Mouse (Mus musculus) neural tube, embryonic 12.5 days (tissue): ENCODE results near the gene Paqr4. TPM values are rescaled to one million over a fixed set of nuclear protein-coding genes. Genes with fewer than 3 reads are reported as not detected.
A peak's percentile ranks its signal among the peaks of the same experiment; 100 is the strongest.

Experiments
- ATAC-seq: fragments of 200-750 bp; cut with Nextera tagmentation; 2 replicates; pipeline ENCODE4 v1.8.0; 2017; ENCODE audit warnings: low read depth, mild to moderate bottlenecking, moderate TSS enrichment, moderate library complexity; ENCODE audit not compliant: low FRiP score
- H3K27ac ChIP-seq: fragments of 300-500 bp; sonication (generic); 2 replicates; pipeline ENCODE4 v1.5.1; 2016
- H3K27me3 ChIP-seq: fragments of 300-500 bp; sonication (generic); replicated peaks from 2 replicates; pipeline ENCODE4 v1.6.1; 2016; ENCODE audit warnings: mild to moderate bottlenecking
- H3K36me3 ChIP-seq: fragments of 300-500 bp; sonication (generic); 2 replicates; pipeline ENCODE4 v1.6.1; 2016; ENCODE audit warnings: mild to moderate bottlenecking
- H3K4me1 ChIP-seq: fragments of 300-500 bp; sonication (generic); 2 replicates; pipeline ENCODE4 v1.6.1; 2016
- H3K4me2 ChIP-seq: fragments of 300-500 bp; sonication (generic); replicated peaks from 2 replicates; pipeline ENCODE4 v1.6.1; 2016; ENCODE audit warnings: mild to moderate bottlenecking
- H3K4me3 ChIP-seq: fragments of 300-500 bp; sonication (generic); 2 replicates; pipeline ENCODE4 v1.5.1; 2016
- H3K9ac ChIP-seq: fragments of 300-500 bp; sonication (generic); 2 replicates; pipeline ENCODE4 v1.6.1; 2016; ENCODE audit warnings: mild to moderate bottlenecking
- H3K9me3 ChIP-seq: fragments of 300-500 bp; sonication (generic); 2 replicates; pipeline ENCODE4 v1.6.1; 2016; ENCODE audit warnings: mild to moderate bottlenecking
- WGBS: fragments of 180-500 bp; shearing (Covaris S2); methylation state at CpG from one replicate; pipeline ENCODE4 v1.1.7; 2016; 5-methylcytosine and 5-hydroxymethylcytosine counted together
- polyA plus RNA-seq: library from polyadenylated mRNA; unstranded; fragments of >200 nt; fragmentation: Nextera tagmentation; extraction: Ambion mirVana; gene quantifications from 2 replicates; pipeline ENCODE4 v1.2.1, GENCODE M21; 2016

The Paqr4 gene
- polyA plus RNA-seq, 1 experiment from 2014 or later: 41.7 TPM

DNA sequence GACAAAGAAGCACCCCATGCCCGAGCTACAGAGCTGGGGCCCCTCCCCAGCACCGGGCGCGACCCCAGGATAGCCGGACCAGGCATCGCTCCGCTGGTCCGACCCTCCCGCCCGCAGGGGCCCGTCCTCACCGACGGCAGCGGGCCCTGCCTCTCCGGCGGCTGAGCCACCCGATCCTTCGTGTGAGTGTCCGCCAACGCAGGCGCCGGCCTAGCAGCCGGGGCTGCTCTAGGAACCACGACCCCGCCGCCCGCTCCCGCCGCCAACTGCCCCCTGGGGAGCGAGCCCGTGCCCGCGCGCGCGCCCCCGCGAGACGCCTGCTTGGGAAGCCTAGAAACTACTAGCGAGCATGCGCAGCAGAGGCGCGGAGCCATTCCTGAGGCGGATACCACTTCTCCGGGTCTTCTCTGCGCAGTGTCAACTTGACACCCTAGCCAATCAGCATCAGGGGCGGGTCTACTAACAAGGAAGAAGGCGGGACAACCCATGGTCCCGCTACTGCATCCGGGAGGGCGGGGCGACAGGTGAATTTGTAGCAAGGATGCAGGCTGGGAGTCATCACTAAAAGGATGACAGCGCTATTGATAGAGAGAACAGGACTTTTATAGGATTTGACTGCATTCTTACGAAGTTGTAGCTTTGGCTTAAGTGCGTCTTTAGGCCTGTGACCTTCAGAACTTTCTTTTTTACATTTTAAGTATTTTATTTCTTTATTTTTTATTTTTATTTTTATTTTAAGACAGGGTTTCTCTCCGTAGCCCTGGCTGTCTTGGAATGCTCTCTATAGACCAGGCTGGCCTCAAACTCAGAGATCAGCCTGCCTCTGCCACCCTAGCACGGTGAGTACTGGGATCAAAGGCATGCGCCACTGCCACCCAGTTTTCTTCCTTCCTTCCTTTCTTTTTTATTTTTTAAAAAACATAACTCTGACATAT lies 30.9 kb upstream of the Paqr4 start, which contains the start of gene Flywch1:
Gene Flywch1, minus strand, starts transcription at position 319 of the 935 bp plus-strand sequence.
- Histone ChIP-seq H3K27me3 (no peaks in the 10 kb centered on the region), H3K4me1 (peaks cover 10% of the 10 kb centered on the region), H3K27ac (peak within 1 kb of the TSS; percentile 79; the same call in 1 of the 2 replicates), H3K36me3 (peaks cover 18% of the 10 kb centered on the region), H3K9ac (peak within 1 kb of the TSS; percentile 95), H3K4me3 (peak within 1 kb of the TSS; percentile 84), H3K9me3 (no peaks in the 10 kb centered on the region), H3K4me2 (peak within 1 kb of the TSS; percentile 68)
- whole genome bisulfite sequencing: 4% methylated on average over 47 of the region's 58 CpGs
- peak; percentile 98 for ATAC-seq

DNA sequence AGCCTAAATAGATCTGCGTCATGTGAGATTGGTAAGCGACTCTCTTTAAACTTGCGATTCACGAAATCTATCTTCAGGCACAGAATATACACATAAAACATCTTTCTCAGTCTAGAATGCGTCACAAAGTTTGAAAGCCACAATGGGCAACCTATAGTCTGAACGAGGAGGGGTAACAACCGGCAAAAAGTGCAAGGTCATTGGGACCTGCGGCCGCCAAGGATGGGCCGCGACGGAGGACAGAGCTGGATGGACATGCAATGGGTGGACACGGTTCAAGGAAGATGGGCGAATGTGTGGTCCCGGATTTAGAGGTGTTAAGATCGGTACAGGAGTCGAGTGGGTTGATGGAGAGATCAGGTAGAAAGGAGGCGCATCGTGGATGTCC lies 30.2 kb upstream of the Paqr4 start:
- Histone ChIP-seq H3K4me1 (peaks cover 10% of the 10 kb centered on the region), H3K4me2 (peak overlapping the region; percentile 68), H3K36me3 (peaks cover 12% of the 10 kb centered on the region), H3K9ac (peak overlapping the region; percentile 95), H3K9me3 (no peaks in the 10 kb centered on the region), H3K4me3 (peak overlapping the region; percentile 84), H3K27ac (peak overlapping the region; percentile 79; the same call in 1 of the 2 replicates), H3K27me3 (no peaks in the 10 kb centered on the region)
- ATAC-seq: no peak; the same call in 1 of the 2 replicates
- under 1% methylated on average over 19 of the region's 19 CpGs for WGBS

DNA sequence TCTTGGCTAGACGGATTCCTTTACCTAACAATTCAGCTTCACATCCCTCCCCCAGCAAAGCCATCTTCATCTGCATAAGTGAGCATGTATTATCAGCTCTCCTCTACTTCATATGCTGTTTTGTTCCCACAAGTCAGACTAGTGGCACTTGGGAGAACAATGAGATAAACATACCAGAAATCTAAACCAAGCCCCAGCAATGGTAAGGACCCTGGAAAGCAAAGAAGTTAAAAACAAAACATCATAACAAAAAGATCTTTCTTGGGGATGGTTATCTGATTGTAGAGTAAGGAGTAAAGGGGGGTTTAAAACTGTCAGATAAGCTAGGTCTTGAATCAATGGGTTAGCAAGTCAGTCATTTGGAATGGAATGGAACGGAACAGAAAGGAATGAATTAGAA lies 29.8 kb upstream of the Paqr4 start:
- ATAC-seq: no peak
- no peak overlapping the region for H3K27ac ChIP-seq
- no peaks in the 10 kb centered on the region for H3K9me3 ChIP-seq
- H3K9ac ChIP-seq: peak overlapping the region; percentile 95
- peak overlapping the region; percentile 68 for H3K4me2 ChIP-seq
- H3K4me3 ChIP-seq: peak overlapping the region; percentile 84
- H3K27me3 ChIP-seq: no peaks in the 10 kb centered on the region
- H3K36me3 ChIP-seq: peaks cover 12% of the 10 kb centered on the region
- peaks cover 10% of the 10 kb centered on the region for H3K4me1 ChIP-seq
- 8% methylated on average over 2 of the region's 2 CpGs for WGBS

DNA sequence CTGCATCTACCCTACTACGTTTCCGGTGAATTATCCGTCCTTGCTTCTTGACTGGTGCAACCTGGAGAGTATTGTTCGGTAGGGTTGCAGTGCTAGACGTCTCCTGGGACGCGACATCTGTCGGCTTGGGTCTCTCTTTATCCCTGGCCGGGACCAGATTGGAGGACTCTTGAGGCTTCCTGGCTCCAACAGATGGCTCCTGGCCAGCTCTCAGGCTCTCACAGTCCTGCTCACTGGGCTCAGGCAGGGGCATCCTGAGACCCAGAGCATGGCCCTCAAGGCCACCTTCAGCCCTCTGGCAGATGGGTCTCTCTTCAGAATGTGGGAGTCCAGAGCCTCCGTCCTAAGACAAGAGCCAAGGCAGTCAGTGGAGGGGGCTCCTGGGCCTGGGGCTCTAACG lies 22.3 kb upstream of the Paqr4 start:
- Histone ChIP-seq H3K27me3 (no peaks in the 10 kb centered on the region), H3K4me3 (no peak overlapping the region), H3K4me2 (no peak overlapping the region), H3K27ac (no peak overlapping the region), H3K36me3 (peaks cover 59% of the 10 kb centered on the region), H3K4me1 (no peaks in the 10 kb centered on the region), H3K9ac (no peak overlapping the region), H3K9me3 (no peaks in the 10 kb centered on the region)
- 89% methylated on average over 11 of the region's 11 CpGs for WGBS
- no peak for ATAC-seq

DNA sequence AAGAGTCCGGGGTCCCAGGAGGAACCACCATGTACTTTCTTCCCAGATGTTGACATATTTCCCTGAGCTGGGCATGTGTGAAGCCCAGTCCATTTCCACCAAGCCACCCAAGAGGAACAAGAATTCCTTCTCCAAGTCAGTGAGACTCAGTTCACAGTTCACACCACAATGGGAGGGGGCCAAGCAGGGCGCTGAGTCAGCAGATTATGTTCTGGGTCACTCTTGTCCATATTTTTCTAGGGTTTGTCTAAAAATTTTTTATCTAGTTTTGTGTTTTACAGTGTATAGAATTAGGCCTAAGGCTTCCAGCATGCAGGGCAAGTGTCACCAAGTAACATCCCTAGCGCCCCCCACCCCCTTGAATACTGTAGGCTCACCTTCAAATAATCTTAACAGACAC lies 20.5 kb upstream of the Paqr4 start:
- Histone ChIP-seq H3K27ac (no peak overlapping the region), H3K27me3 (no peaks in the 10 kb centered on the region), H3K4me3 (no peak overlapping the region), H3K4me2 (no peak overlapping the region), H3K9me3 (no peaks in the 10 kb centered on the region), H3K4me1 (no peaks in the 10 kb centered on the region), H3K36me3 (peaks cover 74% of the 10 kb centered on the region), H3K9ac (no peak overlapping the region)
- ATAC-seq: no peak
- WGBS: 99% methylated on average over 3 of the region's 3 CpGs

DNA sequence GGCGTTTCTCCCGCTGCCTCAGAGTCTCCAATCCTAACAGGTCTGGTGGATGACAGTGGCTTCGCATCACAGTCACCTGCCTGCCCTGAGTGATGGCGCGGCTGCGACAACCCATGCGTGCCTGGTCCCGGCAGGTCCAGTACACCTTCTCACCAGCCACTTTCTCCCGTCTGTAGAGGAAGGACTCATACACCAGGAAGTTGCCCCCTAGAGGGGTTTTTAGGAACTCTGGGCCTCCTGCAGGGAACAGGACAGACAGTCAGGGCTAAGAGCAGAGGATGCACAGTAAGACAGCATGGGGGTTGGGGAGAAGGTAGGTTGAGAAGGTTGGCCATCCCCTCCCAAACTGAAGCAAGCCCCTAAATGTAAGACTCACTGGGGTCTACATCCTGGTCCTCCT lies 19.6 kb upstream of the Paqr4 start:
- H3K4me2 ChIP-seq: no peak overlapping the region
- no peaks in the 10 kb centered on the region for H3K4me1 ChIP-seq
- no peak overlapping the region for H3K27ac ChIP-seq
- H3K4me3 ChIP-seq: no peak overlapping the region
- ATAC-seq: no peak
- H3K27me3 ChIP-seq: no peaks in the 10 kb centered on the region
- WGBS: 95% methylated on average over 9 of the region's 9 CpGs
- peaks cover 84% of the 10 kb centered on the region for H3K36me3 ChIP-seq
- H3K9me3 ChIP-seq: no peaks in the 10 kb centered on the region
- no peak overlapping the region for H3K9ac ChIP-seq

DNA sequence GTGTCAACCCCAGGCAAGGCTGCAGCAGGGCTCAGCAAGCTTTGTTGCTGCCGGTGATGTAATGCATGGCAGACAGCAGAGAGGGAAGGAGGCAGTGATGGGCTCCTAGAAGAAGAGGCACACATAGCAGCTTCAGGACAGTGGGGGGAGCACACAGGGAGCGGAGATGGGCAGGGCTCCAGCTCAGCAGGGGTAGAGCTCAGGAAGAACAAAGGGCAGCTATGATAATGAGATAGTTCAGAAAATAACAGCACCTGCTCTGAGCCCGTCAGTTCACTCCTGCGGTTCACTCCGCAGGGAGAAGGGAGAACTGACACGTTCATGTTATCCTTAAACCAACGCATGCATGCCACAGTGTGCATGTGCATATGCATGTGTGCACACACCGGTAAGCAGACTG lies 18.1 kb upstream of the Paqr4 start:
- no peaks in the 10 kb centered on the region for H3K9me3 ChIP-seq
- H3K4me2 ChIP-seq: no peak overlapping the region
- H3K27me3 ChIP-seq: no peaks in the 10 kb centered on the region
- no peak overlapping the region for H3K9ac ChIP-seq
- WGBS: 72% methylated on average over 8 of the region's 8 CpGs
- no peak overlapping the region for H3K4me3 ChIP-seq
- no peak for ATAC-seq
- no peaks in the 10 kb centered on the region for H3K4me1 ChIP-seq
- H3K27ac ChIP-seq: no peak overlapping the region
- H3K36me3 ChIP-seq: peaks cover 88% of the 10 kb centered on the region

DNA sequence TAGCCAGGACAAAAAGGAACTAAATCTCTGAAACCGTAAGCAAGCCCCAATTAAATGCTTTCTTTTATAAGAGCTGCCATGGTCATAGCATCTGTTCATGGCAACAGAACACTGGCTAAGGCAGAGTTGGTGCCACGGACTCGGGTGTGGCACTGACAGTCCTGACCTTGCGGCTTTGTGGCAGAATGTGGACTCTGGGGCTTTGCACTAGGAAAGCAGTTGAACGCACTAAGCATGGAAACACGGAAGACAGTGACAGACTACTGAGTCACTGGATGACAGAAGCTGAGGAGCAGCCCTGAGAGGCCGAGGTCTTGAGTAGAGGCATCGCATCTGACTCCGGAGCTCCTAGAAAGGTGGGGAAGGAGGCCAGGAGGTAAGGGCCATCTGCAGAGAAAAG lies 16.9 kb upstream of the Paqr4 start:
- H3K4me1 ChIP-seq: no peaks in the 10 kb centered on the region
- 96% methylated on average over 9 of the region's 9 CpGs for WGBS
- no peaks in the 10 kb centered on the region for H3K27me3 ChIP-seq
- no peak for ATAC-seq
- H3K36me3 ChIP-seq: peaks cover 92% of the 10 kb centered on the region
- H3K9me3 ChIP-seq: no peaks in the 10 kb centered on the region
- no peak overlapping the region for H3K27ac ChIP-seq
- no peak overlapping the region for H3K4me3 ChIP-seq
- no peak overlapping the region for H3K4me2 ChIP-seq
- H3K9ac ChIP-seq: no peak overlapping the region

DNA sequence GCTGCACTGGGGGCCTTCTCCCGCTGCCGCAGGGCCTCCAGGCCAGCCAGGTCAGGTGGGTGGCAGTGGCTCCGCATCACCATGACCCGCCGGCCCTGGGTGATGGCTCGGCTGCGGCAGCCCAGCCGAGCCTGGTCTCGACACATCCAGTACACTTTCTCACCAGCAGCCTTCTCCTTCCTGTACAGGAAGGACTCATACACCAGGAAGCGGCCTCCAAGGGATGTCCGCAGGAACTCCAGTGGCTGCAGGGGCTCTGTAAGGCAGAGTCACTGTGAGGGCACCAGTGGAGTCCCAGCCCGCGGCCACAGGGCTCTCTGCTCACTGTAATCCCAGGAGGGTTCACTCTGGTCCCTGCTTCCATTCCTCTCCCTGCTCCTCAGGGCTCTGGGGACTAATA lies 15.0 kb upstream of the Paqr4 start:
- Histone ChIP-seq H3K9me3 (no peaks in the 10 kb centered on the region), H3K27ac (no peak overlapping the region), H3K27me3 (no peaks in the 10 kb centered on the region), H3K4me3 (0 out of 2 replicates have a peak overlapping the region, but pooled peaks have one; percentile 1), H3K9ac (no peak overlapping the region), H3K4me1 (no peaks in the 10 kb centered on the region), H3K36me3 (peaks cover 88% of the 10 kb centered on the region), H3K4me2 (no peak overlapping the region)
- no peak for ATAC-seq
- 91% methylated on average over 13 of the region's 13 CpGs for WGBS

DNA sequence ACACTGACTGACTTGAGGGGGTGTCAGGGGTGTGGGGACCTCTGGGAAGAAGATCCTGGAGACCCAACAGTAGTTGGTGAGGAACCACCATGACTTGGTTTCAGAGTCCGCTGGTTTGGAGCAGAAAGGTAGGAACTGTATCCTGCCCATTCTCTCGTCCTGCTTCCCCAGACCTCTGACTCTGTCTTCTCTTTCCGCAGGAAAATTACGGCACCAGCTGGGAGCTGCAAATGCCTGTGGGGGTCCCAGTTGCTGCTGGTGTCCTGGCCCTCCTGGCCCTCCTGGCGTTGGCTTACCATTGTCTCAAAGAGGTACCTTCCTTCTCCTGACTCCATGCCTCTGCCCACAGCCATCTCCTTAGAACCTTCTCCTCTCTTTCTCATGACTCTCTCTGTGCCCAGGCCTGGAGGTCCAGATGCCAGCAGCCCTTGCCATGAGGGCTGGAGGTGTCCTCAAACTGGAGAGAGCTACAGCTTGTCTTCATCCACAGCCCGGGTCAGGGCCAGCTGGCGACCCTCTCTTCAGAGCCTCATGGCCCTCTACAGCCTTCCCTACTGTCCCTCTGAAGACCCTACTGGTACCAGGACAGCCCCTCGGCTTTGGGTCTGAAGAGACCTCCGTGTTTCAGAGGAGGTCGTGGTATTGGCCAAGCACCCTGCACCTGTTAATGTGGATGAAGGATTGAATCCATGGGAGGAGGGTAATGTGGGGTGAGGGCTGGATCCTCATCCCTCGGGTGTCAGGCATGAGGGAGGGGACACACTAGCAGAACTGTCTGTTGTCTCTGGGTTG lies 8.9 kb upstream of the Paqr4 start:
- Histone ChIP-seq H3K4me2 (no peak overlapping the region), H3K36me3 (peaks cover 37% of the 10 kb centered on the region), H3K9ac (no peak overlapping the region), H3K9me3 (no peaks in the 10 kb centered on the region), H3K4me1 (peaks cover 16% of the 10 kb centered on the region), H3K4me3 (no peak overlapping the region), H3K27ac (no peak overlapping the region), H3K27me3 (peaks cover 34% of the 10 kb centered on the region)
- 83% methylated on average over 11 of the region's 11 CpGs for WGBS
- ATAC-seq: no peak

DNA sequence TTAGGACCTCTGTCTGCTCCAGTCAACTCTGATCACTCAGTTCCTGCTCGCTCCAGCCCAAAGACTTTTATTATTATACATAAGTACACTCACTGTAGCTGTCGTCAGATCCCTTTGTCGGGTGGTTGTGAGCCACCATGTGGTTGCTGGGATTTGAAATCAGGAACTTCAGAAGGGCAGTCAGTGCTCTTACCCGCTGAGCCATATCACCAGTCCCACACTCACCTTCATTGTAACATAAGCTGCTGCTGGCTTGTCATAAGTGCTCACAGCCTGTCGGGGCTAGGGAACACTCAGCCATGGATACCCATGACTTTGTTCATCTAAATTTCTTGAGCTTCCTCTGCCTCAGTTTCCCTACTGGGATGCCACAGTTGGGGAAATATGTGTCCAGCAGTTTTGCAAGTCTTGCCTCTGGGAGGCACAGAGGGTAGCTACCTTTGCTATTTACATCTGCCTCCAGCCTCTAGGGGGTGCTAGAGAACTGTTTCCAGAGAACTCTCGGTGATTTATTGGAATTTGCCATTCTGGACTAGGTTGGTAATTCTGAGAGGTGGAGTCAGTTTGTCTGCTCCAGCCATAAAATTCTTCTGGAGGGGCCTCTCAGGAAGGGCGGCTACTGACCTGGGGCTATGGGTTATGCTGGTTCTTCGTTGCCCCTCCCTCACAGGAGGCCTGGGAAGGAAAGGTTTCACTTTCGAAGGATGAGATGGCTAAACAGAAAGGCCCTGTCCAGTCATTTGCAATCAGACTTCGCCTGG lies 8.1 kb upstream of the Paqr4 start:
- no peaks in the 10 kb centered on the region for H3K9me3 ChIP-seq
- H3K9ac ChIP-seq: no peak overlapping the region
- H3K4me3 ChIP-seq: no peak overlapping the region
- no peak for ATAC-seq
- H3K27ac ChIP-seq: no peak overlapping the region
- H3K4me1 ChIP-seq: peaks cover 16% of the 10 kb centered on the region
- 36% methylated on average over 10 of the region's 10 CpGs for WGBS
- H3K4me2 ChIP-seq: no peak overlapping the region
- H3K36me3 ChIP-seq: peaks cover 31% of the 10 kb centered on the region
- peaks cover 42% of the 10 kb centered on the region for H3K27me3 ChIP-seq

DNA sequence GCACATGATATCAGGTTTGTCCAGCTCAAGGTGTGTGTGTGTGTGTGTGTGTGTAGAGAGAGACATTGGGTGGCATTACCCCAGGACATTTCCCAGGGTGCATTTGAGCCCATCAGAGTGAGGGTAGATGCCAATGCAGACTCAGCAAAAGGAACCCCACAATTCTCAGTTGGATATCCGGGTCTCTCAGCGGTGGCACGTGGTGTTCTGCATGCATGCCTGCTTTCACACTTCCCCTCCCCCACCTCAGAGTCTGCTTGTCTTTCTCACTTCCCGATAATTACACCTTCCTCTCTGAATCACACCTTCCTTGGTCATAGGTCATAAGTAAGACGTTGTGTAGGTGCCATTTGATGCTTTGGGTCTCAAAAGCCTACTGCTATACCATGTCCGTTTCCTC lies 7.4 kb upstream of the Paqr4 start:
- no peaks in the 10 kb centered on the region for H3K9me3 ChIP-seq
- 41% methylated on average over 6 of the region's 6 CpGs for WGBS
- peaks cover 50% of the 10 kb centered on the region for H3K27me3 ChIP-seq
- no peak overlapping the region for H3K4me2 ChIP-seq
- H3K27ac ChIP-seq: no peak overlapping the region
- peaks cover 16% of the 10 kb centered on the region for H3K4me1 ChIP-seq
- no peak for ATAC-seq
- no peak overlapping the region for H3K4me3 ChIP-seq
- peaks cover 23% of the 10 kb centered on the region for H3K36me3 ChIP-seq
- H3K9ac ChIP-seq: no peak overlapping the region
